Mouse (Mus musculus) erythroblast, embryonic 14.5 days (primary cell): ENCODE measurements around the gene Cox5a. TPM values are rescaled to one million over a fixed set of nuclear protein-coding genes. Genes with fewer than 3 reads are reported as not detected.

Experiments
- H3K27me3 ChIP-seq: 2 replicates; pipeline ENCODE4 v1.6.1; 2012; ENCODE audit warnings: inconsistent platforms; ENCODE audit not compliant: control insufficient read depth
- H3K36me3 ChIP-seq: 2 replicates; pipeline ENCODE4 v1.6.1; 2012; ENCODE audit warnings: mild to moderate bottlenecking, inconsistent platforms; ENCODE audit not compliant: control insufficient read depth
- H3K4me1 ChIP-seq: 2 replicates; pipeline ENCODE4 v1.6.1; 2012; ENCODE audit warnings: inconsistent platforms; ENCODE audit not compliant: control insufficient read depth
- H3K4me3 ChIP-seq: replicated peaks from 2 replicates; pipeline ENCODE3; 2012; ENCODE audit warnings: moderate library complexity, mild to moderate bottlenecking, inconsistent platforms
- H3K9me3 ChIP-seq: 2 replicates; pipeline ENCODE4 v1.6.1; 2012; ENCODE audit warnings: low read length, inconsistent platforms, mixed read lengths; ENCODE audit not compliant: control insufficient read depth
- GATA1 ChIP-seq: IDR thresholded peaks from 2 replicates; pipeline ENCODE4 v1.6.1; 2012; ENCODE audit warnings: low read length, inconsistent platforms, mixed read lengths
- TAL1 ChIP-seq: IDR thresholded peaks from 3 replicates; pipeline ENCODE4 v1.6.1; 2012; ENCODE audit warnings: low read length, inconsistent platforms, mixed read lengths
- polyA plus RNA-seq: library from polyadenylated mRNA; stranded (reverse); fragments of >175 nt; gene quantifications from 2 replicates; pipeline ENCODE4 v1.2.3, GENCODE M21; 2012

Gene Cox5a
- polyA plus RNA-seq, 1 experiment, result 25.8 TPM

- peaks cover 9% of the 10 kb centered on the region for H3K27me3 ChIP-seq
- H3K9me3 ChIP-seq, result no peaks in the 10 kb centered on the region
- no peak overlapping the region for H3K4me3 ChIP-seq
- TF ChIP-seq TAL1, result no peak
- no peak for TF ChIP-seq GATA1
- H3K36me3 ChIP-seq, result peaks cover 4% of the 10 kb centered on the region
- H3K4me1 ChIP-seq, result peaks cover 18% of the 10 kb centered on the region
These were observed 33.7 kb downstream of the Cox5a start for GRCm38 (mm10) chr9:57554753-57555152.

DNA sequence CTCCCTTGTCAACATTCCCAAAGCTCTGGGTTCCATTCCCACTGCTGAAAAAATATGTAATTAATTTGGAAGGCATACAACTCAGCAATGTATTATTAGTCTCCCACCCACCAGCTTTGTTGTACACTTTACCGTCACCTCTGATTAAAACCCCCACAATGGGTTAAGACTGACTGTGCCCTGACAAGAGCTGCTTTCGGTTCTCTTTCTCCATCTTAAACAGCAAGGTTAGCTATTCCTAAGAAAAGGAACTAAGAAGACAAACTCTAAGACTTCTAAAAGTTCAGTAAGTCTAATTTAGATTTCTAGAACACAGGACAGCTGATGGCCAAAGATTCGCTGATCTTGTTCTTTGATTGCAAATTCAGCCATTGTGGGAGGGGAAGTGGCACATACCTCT, 36.1 kb downstream of the Cox5a start:
- Histone ChIP-seq H3K4me3 (no peak overlapping the region), H3K9me3 (no peaks in the 10 kb centered on the region), H3K4me1 (peaks cover 27% of the 10 kb centered on the region), H3K27me3 (peaks cover 9% of the 10 kb centered on the region), H3K36me3 (no peaks in the 10 kb centered on the region)
- no peak for TF ChIP-seq TAL1
- no peak for TF ChIP-seq GATA1

GRCm38 (mm10) chr9:57558625-57559024, 37.6 kb downstream of the Cox5a start:
- peaks cover 6% of the 10 kb centered on the region for H3K27me3 ChIP-seq
- TF ChIP-seq TAL1 (no peak), GATA1 (no peak)
- no peaks in the 10 kb centered on the region for H3K9me3 ChIP-seq
- H3K4me1 ChIP-seq, result peaks cover 30% of the 10 kb centered on the region
- H3K36me3 ChIP-seq, result no peaks in the 10 kb centered on the region
- H3K4me3 ChIP-seq, result no peak overlapping the region

DNA sequence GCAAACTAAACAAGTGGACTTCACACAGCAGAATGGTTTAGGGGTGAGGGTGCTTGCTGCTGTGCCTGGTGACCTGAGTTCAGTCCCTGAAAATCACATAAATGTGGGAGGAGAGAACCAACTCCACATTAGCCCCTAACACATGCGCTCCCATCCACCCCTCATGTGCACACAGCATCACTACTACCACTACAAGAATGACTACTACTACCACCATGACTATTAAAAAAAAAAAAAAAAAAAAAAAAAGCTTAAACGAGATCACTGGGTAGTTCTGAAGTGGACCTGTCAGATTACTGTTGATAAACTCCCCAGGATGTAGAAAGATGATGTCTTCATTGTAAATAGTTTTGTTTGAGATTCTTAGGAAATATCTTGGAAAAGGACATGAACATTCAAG, 38.5 kb downstream of the Cox5a start:
- Histone ChIP-seq H3K4me3 (no peak overlapping the region), H3K4me1 (peaks cover 30% of the 10 kb centered on the region), H3K36me3 (no peaks in the 10 kb centered on the region), H3K27me3 (peaks cover 6% of the 10 kb centered on the region), H3K9me3 (no peaks in the 10 kb centered on the region)
- TF ChIP-seq GATA1 (no peak), TAL1 (no peak)

- TF ChIP-seq TAL1, result no peak
- TF ChIP-seq GATA1, result peak; percentile 8; the same call in 1 of the 2 replicates
- Histone ChIP-seq H3K36me3 (no peaks in the 10 kb centered on the region), H3K4me3 (peak overlapping the region; percentile 82)
These were observed 39.2 kb downstream of the Cox5a start for GRCm38 (mm10) chr9:57560263-57560662.

DNA sequence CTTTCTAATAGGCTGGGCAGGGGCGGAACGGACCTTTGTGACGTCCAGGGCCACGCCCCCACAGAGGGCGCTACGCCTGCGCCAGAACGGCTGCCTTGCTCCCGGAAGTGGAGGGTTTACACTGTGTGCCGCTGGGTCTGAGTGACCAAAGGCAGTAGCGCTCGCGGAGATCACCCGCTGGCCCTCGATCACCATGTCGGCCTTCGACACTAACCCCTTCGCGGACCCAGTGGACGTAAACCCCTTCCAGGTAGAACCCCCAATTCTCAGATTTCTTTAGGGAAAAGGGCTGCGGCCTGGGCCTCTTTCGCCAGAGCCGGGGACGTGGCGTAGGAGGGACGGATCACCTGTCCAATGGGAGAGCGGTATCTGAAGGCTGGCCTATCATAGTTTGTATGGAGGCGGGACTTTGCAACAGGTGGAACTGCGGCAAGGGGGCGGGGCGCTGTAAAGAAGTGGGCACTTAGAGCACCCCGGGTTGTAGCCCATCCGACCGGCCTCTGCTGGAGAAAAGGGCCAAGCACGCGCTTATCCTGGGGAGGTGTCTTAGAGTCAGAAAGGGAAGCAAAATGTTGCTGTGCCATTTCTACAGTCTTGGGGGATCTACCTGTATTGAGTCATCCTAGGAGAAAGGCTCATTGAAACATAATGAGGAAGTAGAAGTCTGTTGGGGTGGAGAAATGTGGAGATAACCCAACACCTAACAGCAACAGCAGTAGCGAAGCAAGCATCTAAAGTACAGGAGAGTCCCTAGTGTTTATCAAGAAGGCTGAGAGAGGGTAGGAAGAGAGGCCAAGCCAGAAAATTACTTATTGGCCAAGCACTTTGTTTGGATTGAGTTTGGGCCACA, 40.0 kb downstream of the Cox5a start, which contains the start of gene Scamp2:
Gene Scamp2, plus strand, starts transcription at position 83 of the 850 bp plus-strand sequence.
- no peaks in the 10 kb centered on the region for H3K9me3 ChIP-seq
- H3K36me3 ChIP-seq, result no peaks in the 10 kb centered on the region
- H3K4me1 ChIP-seq, result peaks cover 30% of the 10 kb centered on the region
- H3K4me3 ChIP-seq, result peak within 1 kb of the TSS; percentile 82
- peaks cover 6% of the 10 kb centered on the region for H3K27me3 ChIP-seq
- TF ChIP-seq TAL1 (no peak), GATA1 (no peak)

More at GRCm38 (mm10) chr9:57560263-57560662, 39.2 kb downstream of the Cox5a start:
- Histone ChIP-seq H3K27me3 (peaks cover 6% of the 10 kb centered on the region), H3K9me3 (no peaks in the 10 kb centered on the region), H3K4me1 (peaks cover 30% of the 10 kb centered on the region)

- Histone ChIP-seq H3K36me3 (no peaks in the 10 kb centered on the region), H3K27me3 (peaks cover 6% of the 10 kb centered on the region), H3K4me1 (peaks cover 30% of the 10 kb centered on the region), H3K9me3 (no peaks in the 10 kb centered on the region), H3K4me3 (peak overlapping the region; percentile 82)
- TF ChIP-seq GATA1 (no peak), TAL1 (no peak)
These were observed 40.6 kb downstream of the Cox5a start for GRCm38 (mm10) chr9:57561711-57562099.

DNA sequence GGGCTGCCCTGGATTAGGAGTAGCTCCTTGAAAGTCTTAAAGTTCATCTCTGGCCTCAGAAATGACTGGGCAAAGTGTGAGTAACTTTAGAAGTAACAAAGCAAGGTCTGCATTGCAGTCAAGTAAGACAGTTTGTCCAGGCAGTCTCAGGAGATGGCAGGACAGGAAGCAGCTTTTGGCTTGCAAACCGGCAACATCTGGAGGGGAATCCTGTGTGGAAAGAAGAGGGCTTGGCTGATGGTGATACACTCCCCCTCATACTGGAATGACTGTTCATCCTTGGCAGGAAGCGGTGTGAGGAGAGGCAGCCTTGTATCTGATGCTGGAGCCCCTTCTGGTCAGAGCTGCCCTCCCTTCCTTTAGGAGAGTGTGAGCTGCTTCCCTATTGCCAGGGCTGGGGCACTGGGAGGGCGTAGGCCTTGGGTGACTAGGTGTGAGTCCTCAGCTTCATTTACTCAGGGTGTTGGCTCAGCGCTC, 41.9 kb downstream of the Cox5a start:
- H3K4me1 ChIP-seq, result peaks cover 30% of the 10 kb centered on the region
- no peak overlapping the region for H3K4me3 ChIP-seq
- H3K27me3 ChIP-seq, result peaks cover 6% of the 10 kb centered on the region
- H3K36me3 ChIP-seq, result peaks cover 3% of the 10 kb centered on the region
- no peaks in the 10 kb centered on the region for H3K9me3 ChIP-seq
- TF ChIP-seq TAL1 (no peak), GATA1 (no peak)

- Histone ChIP-seq H3K36me3 (peaks cover 18% of the 10 kb centered on the region), H3K4me1 (peaks cover 30% of the 10 kb centered on the region), H3K9me3 (no peaks in the 10 kb centered on the region), H3K27me3 (no peaks in the 10 kb centered on the region), H3K4me3 (no peak overlapping the region)
- TF ChIP-seq GATA1 (no peak), TAL1 (no peak)
These were observed 43.5 kb downstream of the Cox5a start for GRCm38 (mm10) chr9:57564609-57565008.
